Mouse (Mus musculus): ENCODE results near the gene 6430550D23Rik. TPM values are rescaled to one million over a fixed set of nuclear protein-coding genes. Genes with fewer than 3 reads are reported as not detected.

The 6430550D23Rik gene
- polyA plus RNA-seq, 1 experiment = 0.29 TPM

DNA sequence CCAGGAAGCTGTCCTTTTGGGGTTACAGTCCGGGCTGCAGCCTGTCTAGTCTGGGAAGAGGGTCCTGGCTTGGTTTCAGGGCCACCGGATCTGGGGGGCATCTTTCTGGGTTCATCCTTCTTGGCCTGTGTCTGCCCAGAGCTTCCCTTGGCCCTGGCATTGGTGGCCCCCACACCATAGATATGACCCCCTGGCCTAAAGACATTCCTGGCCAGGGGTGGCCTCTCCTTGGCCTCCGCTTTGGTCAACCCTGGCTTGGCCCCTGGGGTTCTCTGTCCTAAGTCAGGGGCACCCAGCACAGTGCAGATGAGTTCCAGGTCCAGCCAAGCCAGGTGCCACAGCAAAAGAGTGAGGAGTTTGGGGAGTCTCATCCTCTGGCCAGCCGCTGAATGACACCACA lies 63.1 kb downstream of the 6430550D23Rik start:
- TF ChIP-seq CEBPB (IDR thresholded peaks at IDR 0.05; ENCODE audit: insufficient read depth, poor library complexity, severe bottlenecking) = no peak
- TF ChIP-seq MAX (IDR thresholded peaks at IDR 0.05; ENCODE audit: low read depth) = no peak
- no peak for TF ChIP-seq MYOG (IDR thresholded peaks at IDR 0.05; ENCODE audit: control insufficient read depth in 1 of 3, insufficient read depth in 1 of 3, insufficient read length in 2 of 3, low read depth in 2 of 3)
- no peak for TF ChIP-seq TCF12 (IDR thresholded peaks at IDR 0.05; ENCODE audit: insufficient read depth, poor library complexity, severe bottlenecking)
- TF ChIP-seq E2F4 (IDR thresholded peaks at IDR 0.05; ENCODE audit: insufficient read depth) = no peak
- TF ChIP-seq MYOD1 (IDR thresholded peaks at IDR 0.05; ENCODE audit: control insufficient read depth in 1 of 3, insufficient read length in 2 of 3, low read depth in 2 of 3) = no peak
- no peak for TF ChIP-seq POLR2AphosphoS2 (IDR thresholded peaks at IDR 0.05; ENCODE audit: insufficient read length, low read depth)
- no peak for TF ChIP-seq POLR2A (IDR thresholded peaks at IDR 0.05; ENCODE audit: insufficient read length, low read depth)
- TF ChIP-seq USF1 (IDR thresholded peaks at IDR 0.05; ENCODE audit: low read depth) = no peak
- no peak overlapping the region for H3K4me2 ChIP-seq (ENCODE audit: low read depth)
- no peaks in the 10 kb centered on the region for H3K27me3 ChIP-seq (ENCODE audit: control insufficient read depth, insufficient read depth, insufficient read length)
- H3K4me3 ChIP-seq = no peak overlapping the region
- H3ac ChIP-seq (ENCODE audit: control insufficient read depth, insufficient read length) = no peak overlapping the region
- H3K79me2 ChIP-seq (ENCODE audit: control insufficient read depth, insufficient read depth) = no peaks in the 10 kb centered on the region
- H3K36me3 ChIP-seq (ENCODE audit: control insufficient read depth, insufficient read depth) = no peaks in the 10 kb centered on the region

DNA sequence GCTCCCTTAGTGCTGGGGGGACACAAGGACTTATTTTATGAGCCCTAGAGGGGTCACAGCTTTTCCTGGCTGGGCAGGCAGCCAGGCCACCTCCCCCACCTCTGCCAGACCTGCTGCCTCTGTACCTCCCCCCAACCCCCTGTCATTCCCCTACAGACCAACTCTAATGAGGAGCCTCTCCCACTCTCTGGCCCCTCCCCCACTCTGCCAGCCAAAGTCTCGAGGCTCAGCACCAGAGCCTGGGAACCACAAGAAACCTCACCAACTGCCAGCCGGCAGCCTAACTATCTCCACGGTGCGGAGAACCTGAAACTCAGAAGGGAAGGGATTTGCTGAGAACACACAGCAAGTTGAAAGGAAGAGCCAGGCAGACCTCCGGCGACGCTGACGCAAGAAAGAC lies 64.3 kb downstream of the 6430550D23Rik start:
- H3K27me3 ChIP-seq (ENCODE audit: control insufficient read depth, insufficient read depth, insufficient read length) = no peaks in the 10 kb centered on the region
- no peaks in the 10 kb centered on the region for H3K79me2 ChIP-seq (ENCODE audit: control insufficient read depth, insufficient read depth)
- no peak overlapping the region for H3K4me2 ChIP-seq (ENCODE audit: low read depth)
- no peak for TF ChIP-seq CEBPB (IDR thresholded peaks at IDR 0.05; ENCODE audit: insufficient read depth, poor library complexity, severe bottlenecking)
- TF ChIP-seq SRF (IDR thresholded peaks at IDR 0.05; ENCODE audit: control insufficient read depth, insufficient read length, low read depth) = no peak
- no peak for TF ChIP-seq USF1 (IDR thresholded peaks at IDR 0.05; ENCODE audit: low read depth)
- TF ChIP-seq POLR2A (IDR thresholded peaks at IDR 0.05; ENCODE audit: insufficient read length, low read depth) = no peak
- no peak for TF ChIP-seq MAX (IDR thresholded peaks at IDR 0.05; ENCODE audit: low read depth)
- no peak for TF ChIP-seq MYOG (IDR thresholded peaks at IDR 0.05; ENCODE audit: control insufficient read depth in 1 of 3, insufficient read depth in 1 of 3, insufficient read length in 2 of 3, low read depth in 2 of 3)
- no peak for TF ChIP-seq MYOD1 (IDR thresholded peaks at IDR 0.05; ENCODE audit: control insufficient read depth in 1 of 3, insufficient read length in 2 of 3, low read depth in 2 of 3)
- no peak for TF ChIP-seq TCF3 (IDR thresholded peaks at IDR 0.05; ENCODE audit: insufficient read length, low read depth)
- TF ChIP-seq REST (IDR thresholded peaks at IDR 0.05; ENCODE audit: insufficient read depth, insufficient read length) = no peak
- no peak for TF ChIP-seq E2F4 (IDR thresholded peaks at IDR 0.05; ENCODE audit: insufficient read depth)
- no peak for TF ChIP-seq POLR2AphosphoS2 (IDR thresholded peaks at IDR 0.05; ENCODE audit: insufficient read length, low read depth)
- TF ChIP-seq TCF12 (IDR thresholded peaks at IDR 0.05; ENCODE audit: insufficient read depth, poor library complexity, severe bottlenecking) = no peak
- H3K36me3 ChIP-seq (ENCODE audit: control insufficient read depth, insufficient read depth) = no peaks in the 10 kb centered on the region
- H3K4me3 ChIP-seq = no peak overlapping the region
- no peak overlapping the region for H3ac ChIP-seq (ENCODE audit: control insufficient read depth, insufficient read length)

DNA sequence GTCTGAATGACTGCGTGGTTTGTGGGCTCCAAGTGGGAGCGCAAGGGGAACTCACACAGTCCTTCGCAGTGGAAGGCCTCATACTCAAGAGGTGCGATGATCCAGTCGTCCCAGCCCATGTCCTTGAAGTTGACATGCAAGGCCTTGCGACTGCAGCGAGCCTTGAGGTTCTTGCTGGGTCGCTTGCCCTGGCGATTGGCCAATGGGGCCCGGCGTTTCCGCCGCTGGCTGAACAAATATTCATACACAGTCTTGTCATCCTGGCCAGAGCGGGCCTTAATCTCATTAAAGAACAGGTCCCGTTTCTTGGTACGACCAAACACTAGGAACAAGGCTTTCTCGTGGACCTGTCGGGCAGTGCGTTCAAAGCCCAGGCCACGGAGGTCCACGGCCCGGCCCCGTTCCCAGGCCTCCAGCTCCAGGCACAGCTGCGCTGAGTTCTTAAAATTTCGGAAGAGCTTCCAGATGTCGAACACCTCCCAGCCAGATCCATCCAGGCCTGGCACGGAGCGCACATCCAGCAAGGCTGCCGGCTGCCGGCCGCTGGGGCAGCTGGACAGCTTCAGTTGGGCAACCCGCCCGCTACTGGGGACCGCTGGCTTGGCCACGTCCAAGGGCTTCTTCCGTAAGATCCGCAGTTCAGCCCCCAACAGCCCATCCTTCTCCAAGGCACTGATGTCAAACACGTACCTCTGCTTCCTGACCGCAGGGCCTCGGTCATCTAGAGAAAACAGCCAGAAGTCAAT lies 65.9 kb downstream of the 6430550D23Rik start:
- Histone ChIP-seq H3K79me2 (ENCODE audit: control insufficient read depth, insufficient read depth) (no peaks in the 10 kb centered on the region), H3K4me3 (no peak overlapping the region), H3K36me3 (ENCODE audit: control insufficient read depth, insufficient read depth) (no peaks in the 10 kb centered on the region), H3ac (ENCODE audit: control insufficient read depth, insufficient read length) (no peak overlapping the region), H3K27me3 (ENCODE audit: control insufficient read depth, insufficient read depth, insufficient read length) (no peaks in the 10 kb centered on the region), H3K4me2 (ENCODE audit: low read depth) (no peak overlapping the region)
- TF ChIP-seq REST (IDR thresholded peaks at IDR 0.05; ENCODE audit: insufficient read depth, insufficient read length) (no peak), CEBPB (IDR thresholded peaks at IDR 0.05; ENCODE audit: insufficient read depth, poor library complexity, severe bottlenecking) (no peak), TCF3 (IDR thresholded peaks at IDR 0.05; ENCODE audit: insufficient read length, low read depth) (no peak), POLR2A (IDR thresholded peaks at IDR 0.05; ENCODE audit: insufficient read length, low read depth) (no peak), TCF12 (IDR thresholded peaks at IDR 0.05; ENCODE audit: insufficient read depth, poor library complexity, severe bottlenecking) (no peak), MAX (IDR thresholded peaks at IDR 0.05; ENCODE audit: low read depth) (no peak), SRF (IDR thresholded peaks at IDR 0.05; ENCODE audit: control insufficient read depth, insufficient read length, low read depth) (no peak), MYOD1 (IDR thresholded peaks at IDR 0.05; ENCODE audit: control insufficient read depth in 1 of 3, insufficient read length in 2 of 3, low read depth in 2 of 3) (no peak), USF1 (IDR thresholded peaks at IDR 0.05; ENCODE audit: low read depth) (no peak), POLR2AphosphoS2 (IDR thresholded peaks at IDR 0.05; ENCODE audit: insufficient read length, low read depth) (no peak), E2F4 (IDR thresholded peaks at IDR 0.05; ENCODE audit: insufficient read depth) (no peak), MYOG (IDR thresholded peaks at IDR 0.05; ENCODE audit: control insufficient read depth in 1 of 3, insufficient read depth in 1 of 3, insufficient read length in 2 of 3, low read depth in 2 of 3) (no peak)

DNA sequence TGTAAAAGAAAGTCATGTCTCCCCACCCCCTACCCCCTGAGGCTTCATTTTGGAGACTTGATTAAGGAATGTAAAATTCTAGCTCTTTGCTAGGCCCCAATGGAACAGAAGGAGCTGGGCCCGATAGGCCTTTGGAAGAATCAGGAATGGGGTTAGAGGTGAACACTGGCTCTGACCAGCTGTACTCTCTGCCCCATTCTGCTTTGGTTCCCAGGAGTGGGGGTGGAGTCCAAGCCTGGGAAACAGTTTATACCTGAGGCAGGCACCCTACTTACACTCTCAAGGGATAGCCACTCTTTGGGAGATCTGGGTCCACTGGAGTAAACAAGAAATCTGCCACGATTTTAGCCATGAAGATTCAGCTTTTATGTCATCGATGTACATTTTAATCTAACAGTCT lies 67.1 kb downstream of the 6430550D23Rik start, which contains the start of gene Gm15557:
Gene Gm15557, plus strand, starts transcription at position 48 of the 400 bp plus-strand sequence.
- Histone ChIP-seq H3K79me2 (ENCODE audit: control insufficient read depth, insufficient read depth) (no peaks in the 10 kb centered on the region), H3K36me3 (ENCODE audit: control insufficient read depth, insufficient read depth) (no peaks in the 10 kb centered on the region), H3K4me3 (no peak within 1 kb of the TSS), H3K27me3 (ENCODE audit: control insufficient read depth, insufficient read depth, insufficient read length) (no peaks in the 10 kb centered on the region), H3K4me2 (ENCODE audit: low read depth) (no peak within 1 kb of the TSS), H3ac (ENCODE audit: control insufficient read depth, insufficient read length) (no peak within 1 kb of the TSS)
- TF ChIP-seq REST (IDR thresholded peaks at IDR 0.05; ENCODE audit: insufficient read depth, insufficient read length) (no peak), TCF12 (IDR thresholded peaks at IDR 0.05; ENCODE audit: insufficient read depth, poor library complexity, severe bottlenecking) (no peak), SRF (IDR thresholded peaks at IDR 0.05; ENCODE audit: control insufficient read depth, insufficient read length, low read depth) (no peak), MYOD1 (IDR thresholded peaks at IDR 0.05; ENCODE audit: control insufficient read depth in 1 of 3, insufficient read length in 2 of 3, low read depth in 2 of 3) (no peak), MYOG (IDR thresholded peaks at IDR 0.05; ENCODE audit: control insufficient read depth in 1 of 3, insufficient read depth in 1 of 3, insufficient read length in 2 of 3, low read depth in 2 of 3) (no peak), POLR2A (IDR thresholded peaks at IDR 0.05; ENCODE audit: insufficient read length, low read depth) (no peak), USF1 (IDR thresholded peaks at IDR 0.05; ENCODE audit: low read depth) (no peak), POLR2AphosphoS2 (IDR thresholded peaks at IDR 0.05; ENCODE audit: insufficient read length, low read depth) (no peak), CEBPB (IDR thresholded peaks at IDR 0.05; ENCODE audit: insufficient read depth, poor library complexity, severe bottlenecking) (no peak), MAX (IDR thresholded peaks at IDR 0.05; ENCODE audit: low read depth) (no peak), TCF3 (IDR thresholded peaks at IDR 0.05; ENCODE audit: insufficient read length, low read depth) (no peak), E2F4 (IDR thresholded peaks at IDR 0.05; ENCODE audit: insufficient read depth) (no peak)
